Mouse (Mus musculus) CH12.LX (cell line): ENCODE measurements around the gene Wdfy1. TPM values are rescaled to one million over a fixed set of nuclear protein-coding genes. Genes with fewer than 3 reads are reported as not detected.

Experiments used
- DNase-seq: peaks from one replicate; pipeline ENCODE4 v3.0.0-alpha.2; 2013; ENCODE audit errors: extremely low read depth
- H3K27ac ChIP-seq: 2 replicates; pipeline ENCODE4 v1.5.1; 2012; ENCODE audit warnings: low read depth, mild to moderate bottlenecking, control low read depth, moderate library complexity; ENCODE audit not compliant: insufficient read depth
- H3K27me3 ChIP-seq: replicated peaks from 2 replicates; pipeline ENCODE3; 2012; ENCODE audit warnings: inconsistent platforms
- H3K36me3 ChIP-seq, 2 experiments: replicated peaks in 1 of 2; 2 replicates each; pipeline versions ENCODE3 to v1.6.1; 2012; ENCODE audit warnings: inconsistent platforms in 1 of 2, low read length in 1 of 2, mild to moderate bottlenecking in 1 of 2, mixed read lengths in 1 of 2, moderate library complexity in 1 of 2; ENCODE audit not compliant: control insufficient read depth in 1 of 2, insufficient read depth in 1 of 2
- H3K4me1 ChIP-seq, 2 experiments: 2 replicates each; pipeline ENCODE4 v1.6.1; 2012; ENCODE audit warnings: inconsistent platforms in 1 of 2, moderate library complexity in 1 of 2; ENCODE audit not compliant: insufficient read depth in 2 of 2, control insufficient read depth in 1 of 2
- H3K4me2 ChIP-seq: 2 replicates; pipeline ENCODE4 v1.6.1; 2012; ENCODE audit warnings: low read depth, mild to moderate bottlenecking, control low read depth; ENCODE audit not compliant: poor library complexity, insufficient read depth, severe bottlenecking
- H3K4me3 ChIP-seq, 3 experiments: fragments of 150-350 bp in 1 of 3; sonication (generic) in 1 of 3; replicated peaks in 1 of 3; 2 replicates each; pipeline versions ENCODE3 to v1.5.1; 2011 to 2012; ENCODE audit warnings: low read depth in 2 of 3, low read length in 2 of 3, mild to moderate bottlenecking in 2 of 3, moderate library complexity in 2 of 3, control low read depth in 1 of 3, improper control_type of control experiment in 1 of 3, inconsistent platforms in 1 of 3, mixed read lengths in 1 of 3; ENCODE audit not compliant: poor library complexity in 1 of 3
- H3K79me2 ChIP-seq: replicated peaks from 2 replicates; pipeline ENCODE4 v1.6.1; 2012; ENCODE audit warnings: mild to moderate bottlenecking, moderate library complexity; ENCODE audit not compliant: control insufficient read depth, poor library complexity, insufficient read depth, severe bottlenecking; ENCODE audit errors: extremely low read depth
- H3K9ac ChIP-seq: 2 replicates; pipeline ENCODE4 v1.6.1; 2012; ENCODE audit warnings: low read depth, mild to moderate bottlenecking, control low read depth, moderate library complexity; ENCODE audit not compliant: insufficient read depth
- H3K9me3 ChIP-seq: replicated peaks from 2 replicates; pipeline ENCODE3; 2012; ENCODE audit warnings: low read length, inconsistent platforms, mixed read lengths
- BHLHE40 ChIP-seq: IDR thresholded peaks from 2 replicates; pipeline ENCODE4 v1.6.1; 2011; ENCODE audit warnings: mild to moderate bottlenecking, low read depth, low read length, improper control_type of control experiment
- ETS1 ChIP-seq: conservative IDR thresholded peaks from 2 replicates; pipeline ENCODE4 v1.6.1; 2012; ENCODE audit warnings: low read depth, mild to moderate bottlenecking, inconsistent platforms, low read length, improper control_type of control experiment, moderate library complexity
- GABPA ChIP-seq: IDR thresholded peaks from 2 replicates; pipeline ENCODE4 v1.6.1; 2012; ENCODE audit warnings: low read depth, low read length, improper control_type of control experiment, inconsistent platforms; ENCODE audit not compliant: insufficient replicate concordance
- IRF4 ChIP-seq: IDR thresholded peaks from 2 replicates; pipeline ENCODE4 v1.6.1; 2014; ENCODE audit warnings: low read depth, mild to moderate bottlenecking, inconsistent platforms, low read length, improper control_type of control experiment
- JUN ChIP-seq: IDR thresholded peaks from 2 replicates; pipeline ENCODE4 v1.6.1; 2011; ENCODE audit warnings: low read depth, mild to moderate bottlenecking, low read length, improper control_type of control experiment, moderate library complexity; ENCODE audit not compliant: insufficient read depth
- JUND ChIP-seq: conservative IDR thresholded peaks from 2 replicates; pipeline ENCODE4 v1.6.1; 2011; ENCODE audit warnings: low read depth, low read length, improper control_type of control experiment
- MEF2A ChIP-seq: IDR thresholded peaks from 2 replicates; pipeline ENCODE4 v1.6.1; 2014; ENCODE audit warnings: low read depth, mild to moderate bottlenecking, inconsistent platforms, low read length, improper control_type of control experiment, borderline replicate concordance
- MXI1 ChIP-seq: IDR thresholded peaks from 2 replicates; pipeline ENCODE4 v1.6.1; 2011; ENCODE audit warnings: mild to moderate bottlenecking, low read depth, low read length, improper control_type of control experiment
- NELFE ChIP-seq: IDR thresholded peaks from 2 replicates; pipeline ENCODE4 v1.6.1; 2011; ENCODE audit warnings: low read depth, low read length, improper control_type of control experiment
- RAD21 ChIP-seq: IDR thresholded peaks from 2 replicates; pipeline ENCODE4 v1.6.1; 2011; ENCODE audit warnings: low read depth, mild to moderate bottlenecking, low read length, improper control_type of control experiment, moderate library complexity
- TCF12 ChIP-seq: IDR thresholded peaks from 2 replicates; pipeline ENCODE4 v1.6.1; 2014; ENCODE audit warnings: low read depth, mild to moderate bottlenecking, inconsistent platforms, low read length, improper control_type of control experiment
- UBTF ChIP-seq: IDR thresholded peaks from 2 replicates; pipeline ENCODE4 v1.6.1; 2012; ENCODE audit warnings: low read depth, mild to moderate bottlenecking, inconsistent platforms, low read length, improper control_type of control experiment, moderate library complexity
- ZC3H11A ChIP-seq: IDR thresholded peaks from 2 replicates; pipeline ENCODE4 v1.6.1; 2012; ENCODE audit warnings: low read depth, mild to moderate bottlenecking, inconsistent platforms, low read length, improper control_type of control experiment
- ZKSCAN1 ChIP-seq: IDR thresholded peaks from 2 replicates; pipeline ENCODE4 v1.6.1; 2012; ENCODE audit warnings: low read depth, inconsistent platforms, low read length, improper control_type of control experiment, borderline replicate concordance
- ZNF384 ChIP-seq: IDR thresholded peaks from 2 replicates; pipeline ENCODE4 v1.6.1; 2012; ENCODE audit warnings: low read depth, low read length, improper control_type of control experiment, inconsistent platforms
- dilution Hi-C: fragments of 300-500 bp; cut with MboI; formaldehyde crosslinking; loops from 2 replicates; pipeline ENCODE4 v1.14.3; 2020; ENCODE audit warnings: low sequenced_read_pairs; ENCODE audit not compliant: extremely low pct_unique_long_range_greater_than_20kb, extremely low pct_ligation_motif_present
- in situ Hi-C: fragments of 300-500 bp; cut with MboI; formaldehyde crosslinking; loops from 3 replicates; pipeline ENCODE4 v1.14.3; 2019; ENCODE audit warnings: low sequenced_read_pairs, low pct_ligation_motif_present, low pct_unique_long_range_greater_than_20kb, mixed read lengths
- polyA plus RNA-seq: library from polyadenylated mRNA; unstranded; fragments of >175 nt; gene quantifications from 2 replicates; pipeline ENCODE4 v1.2.1, GENCODE M21; 2012; ENCODE audit warnings: low read depth; ENCODE audit not compliant: insufficient read length
- total RNA-seq, 2 experiments: library from RNA; depleted of rRNA; stranded (reverse); fragments of 300-350 nt in 1 of 2; fragments of >200 nt in 1 of 2; gene quantifications; 2 replicates each; pipeline ENCODE4 v1.2.3; 2012 to 2014

The Wdfy1 gene
- total and polyA plus RNA-seq, 3 experiments, result 56.3 to 86.3 (median 70.6) TPM

DNA sequence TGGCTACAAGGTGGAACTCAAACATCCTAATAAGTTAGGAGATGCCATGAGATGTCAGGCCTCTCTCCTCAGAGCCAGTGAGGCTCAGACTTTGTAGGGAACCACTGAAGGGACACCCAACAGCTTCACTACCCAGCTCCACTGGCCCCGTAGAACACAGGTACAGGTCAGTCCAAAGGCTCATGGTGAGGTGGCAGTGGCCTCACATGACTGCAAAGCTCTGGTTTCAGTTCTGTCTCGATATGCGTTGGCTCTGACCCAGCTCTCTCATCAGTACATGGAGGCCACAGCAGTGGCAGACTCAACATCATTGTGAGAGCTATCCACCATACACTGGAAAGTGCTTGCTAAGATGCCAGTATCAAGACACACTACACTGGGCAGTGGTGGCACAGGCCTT is 95.2 kb downstream of the Wdfy1 start:
- TF ChIP-seq IRF4 (peak; percentile 52; the same call in 1 of the 2 replicates), BHLHE40 (peak; percentile 61), GABPA (no peak), ZKSCAN1 (no peak), TCF12 (no peak)
- Histone ChIP-seq H3K9ac (no peak overlapping the region), H3K27ac (no peak overlapping the region), H3K4me1 (peaks cover 6 to 17% of the 10 kb centered on the region in 2 experiments), H3K36me3 (no peaks in the 10 kb centered on the region), H3K79me2 (no peaks in the 10 kb centered on the region), H3K4me3 (no peak overlapping the region), H3K4me2 (no peak overlapping the region; the same call in 1 of the 2 replicates), H3K9me3 (no peaks in the 10 kb centered on the region), H3K27me3 (no peaks in the 10 kb centered on the region)
- in situ Hi-C loops, result loop anchor here (25.0 kb wide), 1 partner anchor 943 kb away; no protein-coding TSS in a partner anchor
- DNase-seq, result no peak
- dilution Hi-C loops, result no loop called here

DNA sequence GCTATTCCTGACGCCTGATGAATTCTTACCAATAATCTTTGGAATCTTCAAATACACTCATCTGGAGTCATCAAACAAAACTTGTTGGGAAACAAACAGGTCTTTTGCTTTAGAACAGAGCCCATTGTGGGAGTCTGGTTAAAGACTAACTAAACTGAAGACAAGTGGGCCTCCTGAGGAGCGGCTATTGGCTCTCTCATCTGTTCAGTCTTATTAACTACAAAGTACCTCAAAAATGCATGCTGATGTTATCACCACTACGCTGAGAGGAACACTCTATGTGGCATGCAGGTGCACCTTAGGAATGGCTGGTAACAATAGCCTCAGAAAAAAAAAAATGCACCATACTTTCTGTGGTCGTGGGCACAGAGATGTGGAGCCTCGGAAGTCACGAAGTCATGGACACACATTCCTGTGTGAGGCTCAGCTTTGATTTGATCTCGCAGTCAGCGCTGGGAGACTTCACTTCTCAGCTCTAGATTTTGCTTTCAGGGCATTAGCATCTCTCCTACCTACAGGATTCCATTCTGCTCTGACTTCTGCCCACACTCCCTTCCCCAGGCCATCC is 97.7 kb downstream of the Wdfy1 start:
- Histone ChIP-seq H3K27me3 (no peaks in the 10 kb centered on the region), H3K9me3 (no peaks in the 10 kb centered on the region), H3K9ac (no peak overlapping the region), H3K36me3 (no peaks in the 10 kb centered on the region), H3K4me3 (no peak overlapping the region), H3K4me2 (no peak overlapping the region), H3K79me2 (no peaks in the 10 kb centered on the region), H3K27ac (no peak overlapping the region), H3K4me1 (peaks cover 6% of the 10 kb centered on the region in 2 experiments)
- no peak for DNase-seq
- dilution Hi-C loops, result no loop called here
- TF ChIP-seq ZC3H11A (no peak), RAD21 (no peak), GABPA (no peak), ZNF384 (no peak), NELFE (no peak), MXI1 (no peak), UBTF (no peak), JUN (no peak), JUND (no peak), IRF4 (no peak), ETS1 (no peak), MEF2A (no peak)
- in situ Hi-C loops, result loop anchor here (25.0 kb wide), 1 partner anchor 941 kb away; no protein-coding TSS in a partner anchor
